Mouse (Mus musculus) liver, postnatal 0 days (tissue): ENCODE data around the gene Nfib.

Experiments
- CTCF ChIP-seq: sonication (generic); IDR thresholded peaks from 2 replicates; pipeline ENCODE4 v1.5.1; 2016; ENCODE audit warnings: antibody characterized with exemption, low read depth
- EP300 ChIP-seq: IDR thresholded peaks from 2 replicates; pipeline ENCODE4 v1.6.1; 2016; ENCODE audit warnings: antibody characterized with exemption, low read depth, mild to moderate bottlenecking

- TF ChIP-seq CTCF (no peak), EP300 (no peak)
Observed at GRCm38 (mm10) chr4:82530875-82531353, 174.6 kb downstream of the Nfib start.
